Mouse (Mus musculus) limb, embryonic 13.5 days (tissue): Measurements from ENCODE around the gene Apon. TPM values are rescaled to one million over a fixed set of nuclear protein-coding genes. Genes with fewer than 3 reads are reported as not detected.
A peak's percentile ranks its signal among the peaks of the same experiment; 100 is the strongest.

Experiments used
- ATAC-seq: fragments of 200-750 bp; cut with Nextera tagmentation; 2 replicates; pipeline ENCODE4 v1.8.0; 2017; ENCODE audit warnings: low read depth, moderate number of reproducible peaks, moderate TSS enrichment; ENCODE audit not compliant: low FRiP score
- H3K27ac ChIP-seq: fragments of 300-500 bp; sonication (generic); 2 replicates; pipeline ENCODE4 v1.5.1; 2015; ENCODE audit warnings: inconsistent platforms, mild to moderate bottlenecking, moderate library complexity
- H3K27me3 ChIP-seq: fragments of 300-500 bp; sonication (generic); 2 replicates; pipeline ENCODE4 v1.6.1; 2015; ENCODE audit warnings: mild to moderate bottlenecking, inconsistent platforms
- H3K36me3 ChIP-seq: fragments of 300-500 bp; sonication (generic); 2 replicates; pipeline ENCODE4 v1.6.1; 2015; ENCODE audit warnings: inconsistent platforms, mild to moderate bottlenecking, moderate library complexity
- H3K4me1 ChIP-seq: fragments of 300-500 bp; sonication (generic); 2 replicates; pipeline ENCODE4 v1.6.1; 2015; ENCODE audit warnings: inconsistent platforms
- H3K4me2 ChIP-seq: fragments of 300-500 bp; sonication (generic); replicated peaks from 2 replicates; pipeline ENCODE4 v1.6.1; 2015; ENCODE audit warnings: inconsistent platforms, mild to moderate bottlenecking, moderate library complexity
- H3K4me3 ChIP-seq: fragments of 300-500 bp; sonication (generic); 2 replicates; pipeline ENCODE4 v1.5.1; 2015; ENCODE audit warnings: moderate library complexity, mild to moderate bottlenecking, inconsistent platforms
- H3K9ac ChIP-seq: fragments of 300-500 bp; sonication (generic); 2 replicates; pipeline ENCODE4 v1.6.1; 2015; ENCODE audit warnings: mild to moderate bottlenecking, inconsistent platforms
- H3K9me3 ChIP-seq: fragments of 300-500 bp; sonication (generic); 2 replicates; pipeline ENCODE4 v1.6.1; 2016; ENCODE audit warnings: inconsistent platforms
- WGBS: fragments of 180-500 bp; shearing (Covaris S2); methylation state at CpG from one replicate; pipeline ENCODE4 v1.1.7; 2015; 5-methylcytosine and 5-hydroxymethylcytosine counted together
- polyA plus RNA-seq: library from polyadenylated mRNA; unstranded; fragments of >200 nt; fragmentation: Nextera tagmentation; extraction: Ambion mirVana; gene quantifications from 2 replicates; pipeline ENCODE4 v1.2.1, GENCODE M21; 2015

Apon gene
- polyA plus RNA-seq, 1 experiment from 2014 or later = 0.27 TPM

DNA sequence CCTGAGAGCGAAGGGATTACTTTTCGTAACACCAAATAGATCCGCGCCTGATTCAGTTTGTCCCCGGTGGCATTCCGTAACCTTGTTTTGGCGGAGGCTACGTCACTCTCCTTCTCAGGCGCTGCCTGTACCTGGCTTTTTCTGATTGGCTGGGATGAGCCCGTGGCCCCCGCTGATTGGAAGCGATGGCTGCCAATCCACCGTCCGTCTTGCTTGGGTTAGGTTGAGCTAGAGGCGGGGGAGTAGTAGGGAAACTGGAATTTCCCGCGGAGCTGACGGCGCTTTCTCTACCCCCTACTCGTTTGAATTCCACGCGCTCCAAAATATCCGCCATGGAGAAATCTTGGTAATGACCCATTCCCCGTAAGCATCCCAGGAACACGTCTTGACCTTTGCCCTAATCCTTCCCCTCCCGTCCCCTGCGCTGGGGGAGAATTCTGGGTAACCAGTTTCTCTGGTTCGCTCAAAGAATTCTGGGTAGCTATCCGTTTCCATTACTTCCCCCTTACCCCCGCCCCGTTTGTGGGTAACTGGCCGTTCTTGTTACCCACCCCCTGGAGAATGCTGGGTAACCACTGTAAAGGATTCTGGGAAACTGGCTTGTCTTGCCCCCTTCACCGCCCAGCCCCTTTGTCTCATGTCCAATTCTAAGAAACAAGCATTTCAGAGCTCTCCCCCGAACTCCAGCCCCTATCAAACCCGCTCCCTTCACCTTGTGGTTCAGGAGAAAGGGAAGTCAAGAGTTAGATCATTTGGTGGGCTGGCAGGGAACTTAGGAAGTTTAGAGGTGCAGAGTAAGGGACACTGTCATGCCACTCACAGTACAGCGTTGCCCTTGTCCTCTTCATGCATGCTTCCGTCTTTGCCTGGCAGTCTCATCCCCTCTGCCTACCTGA, 49.5 kb downstream of the Apon start, which contains the start of gene Pan2:
Gene Pan2, plus strand, starts transcription at position 210 of the 896 bp plus-strand sequence.
- WGBS = 1% methylated on average over 37 of the region's 37 CpGs
- H3K4me3 ChIP-seq = peak within 1 kb of the TSS; percentile 56

More for the DNA sequence above, 49.5 kb downstream of the Apon start, which contains the start of gene Pan2:
- H3K27ac ChIP-seq = peak within 1 kb of the TSS; percentile 95
- ATAC-seq = peak; percentile 99
- no peaks in the 10 kb centered on the region for H3K27me3 ChIP-seq
- no peaks in the 10 kb centered on the region for H3K9me3 ChIP-seq
- H3K36me3 ChIP-seq = peaks cover 12% of the 10 kb centered on the region
- H3K4me2 ChIP-seq = peak within 1 kb of the TSS; percentile 85
- peak within 1 kb of the TSS; percentile 88 for H3K9ac ChIP-seq
- peaks cover 17% of the 10 kb centered on the region for H3K4me1 ChIP-seq

Other genes starting within 250 kb of the Apon start
- not detected in 2 replicates for gene Hsd17b6, start 246.5 kb upstream of the Apon start, polyA plus RNA-seq
- 93.3 and 96.1 TPM in 2 replicates for gene Prim1, start 238.9 kb upstream of the Apon start, polyA plus RNA-seq
- gene Naca, start 218.5 kb upstream of the Apon start, polyA plus RNA-seq = 797 and 826 TPM in 2 replicates
- 564 and 574 TPM in 2 replicates for gene Ptges3, start 195.1 kb upstream of the Apon start, polyA plus RNA-seq
- gene Atp5b, start 170.8 kb upstream of the Apon start, polyA plus RNA-seq = 1,947 and 1,954 TPM in 2 replicates
- gene Baz2a, start 162.5 kb upstream of the Apon start, polyA plus RNA-seq = 9.0 and 10.5 TPM in 2 replicates
- gene Rbms2, start 73.8 kb upstream of the Apon start, polyA plus RNA-seq = 39.0 and 40.6 TPM in 2 replicates
- 1.8 and 2.5 TPM in 2 replicates for gene Gls2, start 59.6 kb upstream of the Apon start, polyA plus RNA-seq
- gene Spryd4, start 42.3 kb upstream of the Apon start, polyA plus RNA-seq = 34.5 and 35.2 TPM in 2 replicates
- gene Mip, start 28.3 kb upstream of the Apon start, polyA plus RNA-seq = 0.45 and 0.57 TPM in 2 replicates
- gene Timeless, start 22.0 kb upstream of the Apon start, polyA plus RNA-seq = 75.7 and 76.4 TPM in 2 replicates
- gene Apof, start 14.6 kb downstream of the Apon start, polyA plus RNA-seq = not detected in 2 replicates
- gene Stat2, start 16.5 kb downstream of the Apon start, polyA plus RNA-seq = 14.6 and 16.6 TPM in 2 replicates
- 0.18 TPM in 1 of 2 replicates, not detected in the other for gene Il23a, start 44.7 kb downstream of the Apon start, polyA plus RNA-seq
- gene Pan2, start 49.2 kb downstream of the Apon start, polyA plus RNA-seq = 33.6 and 35.2 TPM in 2 replicates
- 390 and 394 TPM in 2 replicates for gene Cnpy2, start 68.4 kb downstream of the Apon start, polyA plus RNA-seq
- 167 and 176 TPM in 2 replicates for gene Cs, start 83.6 kb downstream of the Apon start, polyA plus RNA-seq
- gene Coq10a, start 114.9 kb downstream of the Apon start, polyA plus RNA-seq = 14.8 and 15.3 TPM in 2 replicates
- 11.7 and 12.9 TPM in 2 replicates for gene Ankrd52, start 123.0 kb downstream of the Apon start, polyA plus RNA-seq
- gene Slc39a5, start 147.1 kb downstream of the Apon start, polyA plus RNA-seq = 0.28 and 0.38 TPM in 2 replicates
- 60.6 and 61.4 TPM in 2 replicates for gene Nabp2, start 157.4 kb downstream of the Apon start, polyA plus RNA-seq
- gene Rnf41, start 157.6 kb downstream of the Apon start, polyA plus RNA-seq = 42.3 and 43.3 TPM in 2 replicates
- gene Smarcc2, start 205.2 kb downstream of the Apon start, polyA plus RNA-seq = 96.6 and 110 TPM in 2 replicates
- gene Myl6, start 240.0 kb downstream of the Apon start, polyA plus RNA-seq = 1,077 and 1,101 TPM in 2 replicates
- 4.7 and 5.0 TPM in 2 replicates for gene Myl6b, start 244.6 kb downstream of the Apon start, polyA plus RNA-seq